Mouse (Mus musculus) heart, adult 2 months (tissue): ENCODE results near the gene Plxna2.

Source experiments
- CTCF ChIP-seq: fragments of 200-600 bp; IDR thresholded peaks from 2 replicates; pipeline ENCODE4 v1.8.1; 2022; ENCODE audit warnings: antibody characterized with exemption, mild to moderate bottlenecking, moderate library complexity
- POLR2A ChIP-seq: fragments of 200-500 bp; IDR thresholded peaks from 2 replicates; pipeline ENCODE4 v1.6.1; 2011; ENCODE audit warnings: mild to moderate bottlenecking, low read depth, low read length, control low read depth; ENCODE audit not compliant: insufficient read depth

GRCm38 (mm10) chr1:194753168-194753567 is 135.2 kb downstream of the Plxna2 start:
- TF ChIP-seq POLR2A (no peak), CTCF (peak; percentile 81)
